Mouse (Mus musculus) ovary, postnatal 10 days (tissue): ENCODE results near the gene Erc1.

Source experiments
- DNase-seq: peaks from one replicate; pipeline ENCODE4 v3.0.0; 2022; ENCODE audit warnings: low spot score

Erc1 gene

DNA sequence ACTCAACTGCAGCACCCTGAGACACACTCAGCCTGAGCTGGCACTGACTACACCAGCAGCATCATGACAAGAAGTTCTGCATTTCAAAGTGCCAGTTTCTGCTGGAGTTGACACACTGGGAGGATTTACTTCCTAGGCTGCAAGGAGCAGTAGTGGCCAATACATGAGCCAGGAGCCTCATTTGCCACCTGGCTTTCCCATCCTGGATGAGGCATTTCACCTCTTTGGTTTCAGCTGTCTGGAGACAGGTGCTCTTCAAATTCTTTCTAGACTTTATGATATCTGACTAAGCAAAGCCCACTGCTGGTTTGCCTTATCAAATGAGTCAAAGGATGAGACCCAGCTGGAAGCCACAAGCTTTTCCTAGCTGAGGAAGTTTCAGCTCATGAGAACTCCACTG lies 260.5 kb downstream of the Erc1 start:
- no peak for DNase-seq

DNA sequence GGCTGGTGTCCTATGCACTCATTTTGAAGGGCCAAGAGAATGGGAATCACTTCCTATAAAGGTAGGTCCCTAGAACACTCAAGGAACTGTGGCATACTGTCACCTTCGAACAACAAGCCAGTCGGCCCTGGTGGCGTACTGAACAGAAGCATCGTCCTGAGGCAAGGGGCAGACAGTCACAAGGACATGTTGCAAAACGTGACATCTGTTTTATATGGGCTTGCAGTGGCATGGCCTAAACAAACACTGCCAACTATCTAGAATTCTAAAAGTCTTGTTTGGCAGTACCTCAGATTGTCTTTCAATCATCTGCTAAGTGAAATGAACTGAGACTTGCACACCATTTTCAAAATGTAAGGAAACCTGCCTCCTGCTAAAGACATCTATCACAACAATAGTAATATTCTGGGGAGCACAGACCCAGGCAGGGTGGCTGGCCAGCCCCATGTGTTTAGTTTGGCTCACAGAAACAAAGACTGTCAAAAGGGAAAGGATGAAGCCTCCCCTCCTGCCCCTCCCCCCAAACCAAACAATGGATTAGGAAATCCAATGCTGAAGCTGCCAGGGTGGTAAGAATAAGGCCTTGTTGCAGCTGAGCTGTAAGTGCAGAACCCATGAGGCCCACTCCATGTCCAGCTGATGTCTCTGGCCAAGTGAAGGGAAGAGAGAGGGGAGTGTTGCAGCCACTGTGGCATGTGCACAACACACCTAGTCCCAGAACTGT lies 262.2 kb downstream of the Erc1 start:
- no peak for DNase-seq

DNA sequence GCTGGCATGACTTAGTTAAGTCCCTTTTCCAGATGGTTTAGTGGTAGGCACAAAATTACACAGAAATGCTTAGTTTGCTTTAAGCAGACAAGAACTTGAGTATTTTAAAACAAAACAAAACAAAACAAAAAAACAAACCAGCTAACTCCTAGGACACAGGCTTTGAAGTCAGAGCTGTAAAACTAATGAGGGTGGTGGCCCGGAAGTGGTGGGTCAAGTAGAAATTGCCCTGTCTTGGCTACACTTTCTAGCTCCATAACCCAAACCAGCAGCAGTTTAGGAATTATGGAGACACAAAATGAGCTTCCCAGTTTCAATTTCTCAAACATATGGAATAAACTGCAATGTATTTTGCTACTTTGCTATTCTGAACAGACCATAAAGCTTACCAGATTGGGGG lies 263.9 kb downstream of the Erc1 start:
- DNase-seq = no peak

DNA sequence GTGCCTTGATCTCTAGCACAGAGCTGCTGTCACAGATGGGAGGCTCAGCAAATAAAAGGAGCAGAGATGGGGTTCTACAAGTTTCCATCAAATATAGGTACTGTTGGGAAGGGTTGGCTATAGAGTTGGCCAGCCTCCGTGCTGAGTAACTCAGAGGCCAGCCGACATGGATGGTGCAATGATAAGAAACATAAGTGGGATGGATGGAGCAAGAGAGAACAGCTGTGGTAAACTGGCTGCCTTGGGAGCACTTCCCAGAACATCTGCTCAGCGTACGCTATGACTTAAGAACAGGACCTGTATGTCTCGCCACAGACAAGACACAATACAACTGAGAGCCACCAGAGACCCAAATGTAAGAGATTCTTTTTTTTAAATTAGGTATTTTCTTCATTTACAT lies 264.8 kb downstream of the Erc1 start:
- no peak for DNase-seq

DNA sequence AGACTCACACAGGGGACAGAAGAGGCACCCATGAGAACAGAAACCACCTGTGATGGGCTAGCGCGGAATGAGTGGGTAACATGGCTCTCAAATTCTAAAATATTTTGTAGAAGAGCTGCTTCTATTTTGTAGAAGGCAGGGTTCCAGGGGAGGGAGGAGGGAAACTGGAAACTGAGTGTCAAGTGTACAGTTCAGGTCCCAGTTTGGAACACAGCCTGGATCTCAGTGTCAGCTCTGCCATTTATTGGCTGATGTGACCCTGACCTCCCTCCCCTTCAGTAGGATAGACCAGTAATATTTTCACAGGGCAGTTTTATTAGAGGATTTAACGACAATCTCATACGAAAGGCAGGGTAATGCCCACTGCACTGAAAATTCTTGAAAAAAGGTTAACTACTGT lies 271.3 kb downstream of the Erc1 start:
- DNase-seq = no peak

DNA sequence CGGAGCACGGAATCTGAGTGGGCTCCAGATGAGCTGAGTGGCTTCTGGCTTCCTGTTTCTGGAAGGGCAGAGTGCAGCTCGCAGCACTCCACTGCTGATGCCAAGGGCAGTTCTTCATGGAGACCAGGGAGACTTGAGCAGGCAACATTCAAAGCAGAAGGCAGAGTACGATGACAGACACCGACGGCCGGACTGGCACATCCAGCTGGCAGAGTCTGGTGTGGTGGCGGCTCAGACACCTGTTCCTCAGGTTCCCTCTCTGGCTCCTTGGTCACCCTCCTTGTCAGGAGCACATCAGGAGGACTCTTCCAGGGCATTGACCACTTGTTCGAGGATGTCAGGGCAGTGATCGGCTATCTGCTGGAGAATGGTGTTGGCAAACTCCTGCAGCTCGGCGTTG lies 272.6 kb downstream of the Erc1 start:
- DNase-seq = no peak

DNA sequence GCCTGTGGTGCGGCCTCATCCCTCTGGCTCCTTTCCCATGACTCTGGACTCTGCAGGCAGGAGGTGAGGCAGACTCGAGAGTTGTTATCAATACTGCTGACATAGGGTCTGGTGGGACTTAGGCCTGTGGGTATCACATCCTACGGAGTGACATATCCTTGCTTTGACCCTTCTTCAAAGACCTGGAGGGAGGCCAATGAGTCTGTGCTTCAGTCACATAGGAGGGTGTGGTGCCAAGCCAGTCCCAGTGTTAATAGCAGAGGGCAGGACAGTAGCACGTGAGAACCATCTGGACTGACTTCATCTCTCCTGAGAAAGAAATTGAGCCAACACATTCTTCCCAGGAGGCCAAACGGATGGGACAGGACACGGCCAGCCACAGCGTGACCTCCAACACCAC lies 275.7 kb downstream of the Erc1 start:
- no peak for DNase-seq

DNA sequence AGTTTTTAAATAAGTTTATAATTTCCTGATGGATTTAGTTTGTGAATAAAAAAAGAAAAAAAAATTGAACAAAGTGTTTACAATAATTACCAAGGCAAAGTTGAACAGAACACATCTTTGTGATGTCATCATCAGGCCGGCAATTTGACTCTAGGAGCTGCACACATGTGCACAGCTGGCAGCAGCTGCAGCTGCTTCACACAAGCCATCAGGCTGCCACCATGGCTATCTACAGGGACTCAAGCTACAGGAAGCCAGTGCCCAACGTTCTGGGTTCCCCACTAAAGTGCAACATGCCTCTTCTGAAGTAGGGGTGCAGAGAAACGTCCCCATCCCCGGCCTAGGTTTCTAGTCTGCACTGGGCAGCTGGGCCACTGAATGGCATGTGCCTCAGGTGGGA lies 277.2 kb downstream of the Erc1 start:
- no peak for DNase-seq

DNA sequence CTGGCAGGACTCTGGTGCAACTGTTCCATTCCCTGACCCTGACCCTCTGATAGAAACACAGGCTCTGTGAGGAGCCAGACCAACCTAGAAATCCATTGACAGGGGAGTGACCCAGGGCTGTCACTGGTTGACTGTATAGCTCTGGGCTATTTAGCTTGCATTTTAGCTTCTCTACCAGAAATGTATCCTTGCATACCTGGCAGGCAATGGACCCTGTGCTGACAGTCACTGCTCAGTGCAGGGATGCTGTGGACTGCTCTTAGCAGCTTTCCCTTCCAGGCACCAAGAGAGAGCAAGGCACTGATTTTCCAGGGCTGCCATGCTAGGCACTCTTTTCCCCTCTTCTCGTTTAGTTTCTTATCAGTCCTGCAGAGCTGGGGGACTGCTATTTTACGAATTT lies 279.6 kb downstream of the Erc1 start:
- DNase-seq = no peak

DNA sequence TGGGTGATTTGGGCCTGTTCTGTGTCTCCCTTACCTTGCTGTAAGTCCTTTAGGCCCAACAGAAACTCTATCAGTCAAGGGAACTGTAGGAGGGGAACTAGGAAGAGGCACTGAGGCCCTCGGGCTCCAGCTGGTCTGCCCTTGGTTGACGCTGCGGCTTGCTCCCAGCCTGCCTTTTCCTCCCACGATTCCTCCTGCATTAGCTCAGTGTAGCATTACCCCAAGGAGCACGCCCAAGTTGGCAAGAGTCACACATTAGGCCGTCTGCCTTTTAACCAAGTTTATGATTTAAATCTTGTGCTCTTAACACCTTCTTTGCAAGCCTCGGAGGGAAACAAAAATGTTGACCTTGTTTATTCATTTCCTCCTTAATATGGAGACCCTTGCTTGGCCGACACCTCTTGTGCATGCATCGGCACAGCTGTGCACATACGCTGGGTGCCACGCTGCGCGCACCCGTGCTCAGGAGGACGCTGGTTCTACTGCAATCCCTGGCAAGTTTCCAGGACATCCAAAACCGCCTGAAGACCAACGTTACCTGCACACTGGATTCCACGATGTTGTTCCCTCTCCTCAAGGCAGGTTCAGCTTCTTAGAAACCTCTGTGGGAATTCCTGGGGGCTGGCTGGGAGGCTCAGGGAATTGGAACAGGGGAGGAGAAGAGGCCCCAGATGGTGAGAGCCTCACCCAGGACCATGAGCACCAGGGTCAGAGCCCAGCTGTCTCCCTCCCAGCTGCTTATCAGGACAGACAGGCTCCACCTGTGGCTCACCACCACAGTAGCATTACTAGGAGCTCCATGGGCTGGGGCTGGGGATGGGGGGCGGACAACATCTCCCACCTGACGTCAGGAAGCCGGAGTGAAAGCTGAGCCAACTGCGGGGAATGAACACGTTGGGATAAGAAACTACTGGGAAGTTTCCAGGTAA lies 282.3 kb downstream of the Erc1 start:
- no peak for DNase-seq

DNA sequence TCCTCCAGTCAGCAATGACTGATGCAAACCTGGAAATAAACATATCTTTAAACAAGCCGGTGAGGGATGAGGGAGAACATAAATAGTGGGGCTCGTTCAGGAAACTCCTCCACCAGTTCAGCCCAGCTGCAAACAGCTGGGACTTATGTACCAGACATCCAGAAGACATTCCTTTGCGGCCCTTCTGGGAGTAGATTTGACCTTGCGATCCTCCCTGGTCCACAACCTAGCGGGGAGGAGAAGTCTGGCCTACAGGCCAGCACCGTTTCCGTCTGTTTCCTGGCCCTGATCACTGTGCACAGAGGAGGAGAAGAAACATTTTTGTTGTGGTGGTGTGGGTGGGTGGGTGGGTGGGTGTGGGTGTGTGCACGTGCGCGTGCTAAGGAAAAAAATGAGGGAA lies 285.4 kb downstream of the Erc1 start:
- DNase-seq = no peak

DNA sequence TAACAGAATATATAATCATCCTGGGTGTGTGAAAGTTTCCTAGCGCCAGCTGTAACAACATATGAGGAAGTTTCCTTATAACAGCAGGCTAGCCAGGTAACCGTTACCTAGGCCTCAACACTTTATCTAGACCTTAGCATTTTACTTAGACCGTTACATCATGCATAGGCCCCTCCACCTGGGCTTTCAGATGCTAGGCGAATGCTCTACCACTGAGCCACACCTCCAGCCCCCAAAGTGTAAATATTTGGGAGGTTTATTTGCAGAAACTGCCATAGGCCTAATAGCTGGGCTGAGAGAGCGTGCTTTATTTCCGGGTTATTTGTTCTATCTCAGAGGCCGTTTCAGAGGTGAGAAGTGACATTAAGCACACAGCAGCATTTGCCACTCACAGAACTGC lies 289.1 kb downstream of the Erc1 start:
- no peak for DNase-seq

DNA sequence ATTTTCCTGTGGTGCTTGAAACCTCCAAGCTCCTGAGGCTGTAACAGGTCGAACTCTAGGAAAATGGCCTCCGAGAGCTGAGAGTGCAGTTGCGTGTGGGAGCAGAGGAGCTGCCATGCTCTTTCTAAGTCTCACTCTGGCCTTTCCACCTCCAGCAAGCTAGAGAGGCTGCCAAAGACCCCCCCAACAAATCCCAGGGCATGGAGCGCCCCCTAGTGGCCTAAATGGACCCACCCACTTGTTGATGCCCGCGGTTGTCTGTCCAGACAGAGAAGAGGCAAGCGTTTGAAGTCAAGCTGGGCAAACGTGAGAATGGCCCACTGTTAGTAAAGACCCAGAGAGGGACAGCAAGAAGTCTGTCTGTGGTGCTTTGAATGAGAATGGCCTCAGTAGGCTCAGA lies 293.5 kb downstream of the Erc1 start:
- DNase-seq = no peak

DNA sequence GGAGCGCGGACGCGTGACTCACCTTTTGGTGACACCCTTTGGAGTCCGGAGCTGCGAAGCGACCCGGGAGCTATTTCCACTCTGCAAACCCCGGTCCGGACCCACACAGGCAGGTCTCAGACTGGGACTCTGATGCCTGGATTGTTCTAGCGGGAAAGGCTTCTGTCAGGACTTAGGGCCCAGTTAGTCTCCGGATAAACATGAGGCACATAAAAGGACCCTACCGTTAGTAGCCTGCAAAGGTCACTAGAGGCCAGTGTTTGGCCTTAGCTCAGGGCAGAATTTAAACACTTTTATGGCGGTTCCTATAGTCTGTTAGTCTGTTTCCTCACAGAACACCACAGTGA lies 303.5 kb downstream of the Erc1 start:
- peak; percentile 24 for DNase-seq

DNA sequence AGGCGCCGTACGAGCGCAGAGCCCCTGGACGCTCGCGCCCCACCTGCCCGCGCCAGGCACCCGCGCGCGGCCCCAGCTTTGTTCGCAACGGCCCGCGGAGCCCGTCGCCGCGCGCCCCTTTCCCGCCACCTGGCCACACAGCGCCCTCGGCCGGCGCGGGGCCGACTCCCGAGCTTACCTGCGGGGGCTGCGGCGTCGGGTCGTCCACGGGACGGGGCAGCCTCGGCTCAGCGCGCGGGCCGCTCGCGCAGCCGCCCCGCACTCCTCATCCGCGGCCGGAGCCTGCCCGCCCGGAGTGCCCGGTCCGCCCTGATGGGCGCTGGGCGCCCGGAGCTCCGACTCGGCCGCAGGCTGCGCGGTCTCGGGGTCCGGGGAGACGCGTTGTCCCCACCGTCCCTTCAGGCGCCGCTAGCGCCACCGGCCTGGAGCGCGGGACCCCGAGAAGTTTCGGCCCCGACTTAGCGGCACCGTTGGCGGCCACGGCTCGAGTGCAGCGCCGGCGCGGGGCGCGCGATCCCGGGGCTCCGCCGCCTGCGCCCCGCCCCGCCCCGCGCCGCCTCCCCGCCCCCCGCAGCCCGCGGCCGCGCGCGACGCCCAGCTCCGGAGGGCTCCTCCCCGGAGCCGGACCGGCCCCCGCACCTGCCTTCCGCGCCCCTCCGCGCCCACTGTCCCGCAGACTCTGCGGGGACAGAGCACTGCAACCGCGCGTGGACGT lies 304.0 kb downstream of the Erc1 start, which contains the start of gene Wnt5b:
Gene Wnt5b (minus strand): TSS at position 545 of the 715 bp plus-strand sequence.
- DNase-seq = peak; percentile 24

DNA sequence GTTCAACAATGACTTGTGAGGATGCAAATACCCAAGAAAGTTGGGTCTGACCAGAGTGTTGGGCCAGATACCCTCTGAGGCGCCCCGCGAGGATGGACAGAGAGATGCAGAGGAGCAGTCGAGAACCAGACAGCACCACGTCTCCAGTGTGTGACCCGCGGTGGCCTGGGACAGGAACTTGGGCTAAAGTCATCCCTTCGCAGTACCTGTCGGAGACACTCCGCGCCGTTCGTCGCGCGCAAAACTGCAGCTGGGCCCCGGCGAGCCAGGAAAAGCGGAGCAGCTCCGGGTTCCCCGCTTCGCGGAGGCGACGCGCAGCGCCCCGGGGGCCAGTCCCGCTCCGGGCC lies 304.5 kb downstream of the Erc1 start:
- DNase-seq = peak; percentile 13

DNA sequence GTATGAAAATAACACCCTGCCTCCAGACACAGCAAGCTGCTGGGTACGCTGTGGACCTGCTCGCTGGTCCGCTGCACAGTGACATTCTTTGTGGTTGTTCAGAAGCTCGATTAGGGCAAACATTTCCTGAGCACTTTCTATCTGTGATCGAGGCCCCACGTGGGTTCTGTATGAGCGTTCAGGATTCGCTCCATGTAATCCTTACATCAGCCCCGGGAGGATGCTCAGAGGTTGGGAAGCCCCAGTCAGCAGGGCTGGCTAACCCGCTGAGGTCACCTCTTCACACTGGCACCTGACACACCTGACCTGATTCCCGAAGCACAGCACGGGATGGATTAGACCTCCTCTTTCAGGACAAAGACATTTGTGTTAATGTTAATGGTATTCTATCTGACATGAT lies 312.1 kb downstream of the Erc1 start:
- DNase-seq = no peak

DNA sequence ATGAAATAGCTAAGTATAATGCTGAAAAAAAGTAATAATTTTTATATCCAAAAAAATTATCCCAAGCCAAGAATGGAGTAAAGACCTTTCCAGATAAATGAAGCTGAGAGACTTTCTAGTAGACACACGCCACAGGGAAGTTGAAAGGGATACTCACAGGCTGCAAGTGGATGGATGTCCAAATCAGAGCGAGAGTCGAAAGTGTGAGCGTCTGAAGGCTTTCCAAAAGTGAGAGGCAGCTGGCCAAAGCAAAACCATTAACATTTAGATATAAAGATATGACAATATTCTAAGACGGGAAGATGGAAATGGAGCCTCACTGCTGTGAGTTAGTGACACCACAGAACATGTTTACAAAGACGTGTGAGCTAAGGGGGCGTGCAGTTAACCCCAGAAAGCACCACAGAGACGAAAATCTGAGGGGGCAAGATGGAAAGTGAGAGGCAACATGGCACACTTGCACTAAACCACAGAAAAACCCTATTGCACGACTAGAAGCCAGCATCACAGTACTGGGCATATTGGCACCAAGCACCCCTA lies 314.7 kb downstream of the Erc1 start:
- DNase-seq = no peak

DNA sequence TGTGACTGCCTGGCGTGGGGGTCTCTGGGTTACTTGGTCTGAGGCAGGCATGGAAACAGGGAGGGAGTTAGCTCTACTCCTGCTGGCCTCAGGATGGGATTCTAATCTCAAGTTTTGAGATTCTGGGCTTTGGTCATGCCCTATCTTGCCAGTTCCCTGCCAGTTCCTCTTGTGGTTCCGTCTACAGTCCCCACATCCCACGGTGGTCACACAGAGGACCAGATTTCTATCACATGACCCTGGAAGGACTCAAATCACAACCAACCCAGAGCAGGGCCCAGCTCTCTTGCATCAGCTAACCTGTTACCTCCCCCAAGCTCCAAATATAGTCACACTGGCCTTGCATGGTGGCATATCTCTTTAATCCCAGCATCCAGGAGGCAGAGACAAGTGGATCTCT lies 318.3 kb downstream of the Erc1 start:
- no peak for DNase-seq

DNA sequence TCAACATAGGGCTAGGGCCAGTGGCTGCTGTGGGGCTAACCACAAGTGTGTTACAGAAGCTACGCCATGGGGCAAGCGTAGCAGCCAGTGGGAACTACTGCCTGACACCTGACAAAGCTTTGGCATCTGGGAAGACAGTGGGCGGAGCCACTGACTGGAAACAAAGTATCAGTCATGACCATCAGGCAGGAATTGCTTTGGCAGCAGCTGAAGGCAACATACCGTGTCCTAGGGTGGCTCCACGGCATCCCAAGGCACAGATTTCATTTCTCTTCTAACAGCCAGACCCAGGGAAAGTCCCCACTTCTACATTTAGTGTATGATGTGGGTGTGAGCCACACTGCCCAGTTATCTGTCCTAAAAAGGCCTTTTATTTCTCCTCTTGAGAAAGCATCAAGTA lies 321.5 kb downstream of the Erc1 start:
- DNase-seq = no peak

DNA sequence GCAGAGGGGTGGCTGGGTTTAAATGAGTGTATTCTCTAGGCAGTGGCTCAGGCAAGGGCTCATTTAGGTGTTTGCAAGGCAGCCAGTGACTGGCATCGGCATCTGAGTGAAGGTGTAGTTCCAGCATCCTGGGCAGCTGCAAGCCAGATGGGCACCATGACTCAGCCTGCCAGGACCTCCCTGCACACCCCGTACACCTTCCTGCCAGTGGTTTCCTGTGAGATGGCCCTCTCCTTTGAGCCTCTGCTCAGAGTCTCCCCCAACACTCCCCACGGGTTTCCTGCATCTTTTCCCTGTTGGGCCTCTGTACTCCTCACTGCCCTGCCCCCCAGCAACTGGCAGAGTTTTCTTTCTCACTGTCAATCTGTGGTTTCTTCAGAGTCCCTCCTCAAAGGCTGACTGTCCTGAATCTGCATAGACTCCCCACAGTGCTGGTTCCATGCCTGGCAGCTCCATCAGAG lies 326.0 kb downstream of the Erc1 start:
- DNase-seq = no peak

DNA sequence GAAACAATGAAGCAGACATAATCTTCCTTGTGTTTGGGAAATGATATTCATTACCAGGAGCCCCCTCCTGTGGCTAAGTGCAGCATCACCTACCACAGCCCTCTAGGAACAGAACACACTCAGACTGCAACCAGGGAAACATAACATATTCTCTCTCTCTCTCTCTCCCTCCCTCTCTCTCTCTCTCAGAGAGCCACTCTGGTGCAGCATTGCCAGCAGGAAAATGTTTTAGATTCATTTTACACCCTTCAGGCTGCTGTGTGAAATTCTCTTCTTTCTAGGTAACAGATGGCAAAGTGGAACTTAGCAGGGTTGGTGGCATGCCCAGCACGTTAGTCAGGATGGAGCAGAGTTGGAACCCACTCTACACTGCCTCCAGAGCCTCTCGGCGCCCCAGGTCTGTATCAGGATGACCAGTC lies 326.5 kb downstream of the Erc1 start:
- no peak for DNase-seq
